Mouse (Mus musculus): ENCODE measurements around the gene Mdga1. TPM values are rescaled to one million over a fixed set of nuclear protein-coding genes. Genes with fewer than 3 reads are reported as not detected.

The Mdga1 gene
- polyA plus RNA-seq, 1 experiment from 2014 or later = 8.8 TPM

DNA sequence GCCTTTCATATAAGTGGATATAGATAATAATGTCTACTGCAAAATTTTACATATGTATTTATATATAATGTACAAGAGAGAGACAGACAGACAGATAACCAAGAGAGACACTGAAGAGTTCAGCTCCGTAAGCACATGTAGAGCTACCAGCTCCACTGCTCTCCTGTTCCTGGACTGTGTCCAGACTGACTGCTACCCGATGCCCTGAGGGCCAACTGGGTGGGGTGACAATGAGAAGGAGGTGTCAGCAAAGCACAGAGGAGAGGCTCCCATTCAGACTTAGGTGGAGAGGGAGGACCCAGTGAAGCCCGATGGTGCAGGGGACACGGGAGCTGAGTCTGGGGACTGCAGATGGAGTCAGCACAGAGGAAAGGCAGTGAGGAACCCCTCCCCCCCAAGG is 9.1 kb upstream of the Mdga1 start:
- WGBS = 71% methylated on average over 4 of the region's 4 CpGs
- no peak overlapping the region for H3K4me2 ChIP-seq
- no peaks in the 10 kb centered on the region for H3K4me1 ChIP-seq
- no peak overlapping the region for H3K9ac ChIP-seq
- H3K27me3 ChIP-seq = 0 out of 2 replicates have a peak, but pooled peaks cover 2% of the 10 kb centered on the region
- H3K9me3 ChIP-seq = no peaks in the 10 kb centered on the region
- no peak overlapping the region for H3K4me3 ChIP-seq (replicated peaks)
- no peaks in the 10 kb centered on the region for H3K36me3 ChIP-seq (replicated peaks)
- H3K27ac ChIP-seq = no peak overlapping the region
- ATAC-seq (ENCODE audit: low FRiP score) = no peak

DNA sequence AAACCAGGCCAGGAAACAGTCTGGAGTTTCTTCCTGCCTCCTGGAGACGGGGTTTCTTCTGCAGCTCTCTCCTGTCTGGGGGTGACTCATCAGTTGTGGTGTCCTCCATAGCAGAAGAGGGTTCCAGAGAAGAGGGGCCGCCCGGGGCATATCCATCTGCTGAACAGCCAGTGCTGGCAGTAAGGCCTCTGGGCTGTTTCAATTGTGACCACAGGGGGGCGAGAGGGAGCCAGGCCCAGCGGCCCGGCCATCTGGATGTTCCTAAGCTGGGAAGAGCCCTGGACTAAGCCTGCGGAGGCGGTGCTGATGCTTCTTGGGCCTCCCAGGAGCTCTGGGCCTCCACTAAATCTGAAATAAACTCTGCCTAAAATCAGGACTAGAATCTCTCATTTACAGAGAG is 5.8 kb upstream of the Mdga1 start:
- peaks cover 6% of the 10 kb centered on the region for H3K4me1 ChIP-seq
- H3K4me3 ChIP-seq (replicated peaks) = no peak overlapping the region
- peak; percentile 65 for ATAC-seq (ENCODE audit: low FRiP score)
- no peak overlapping the region for H3K4me2 ChIP-seq
- H3K27ac ChIP-seq = no peak overlapping the region
- 7% methylated on average over 8 of the region's 8 CpGs for WGBS
- 0 out of 2 replicates have a peak, but pooled peaks cover 8% of the 10 kb centered on the region for H3K27me3 ChIP-seq
- no peak overlapping the region for H3K9ac ChIP-seq
- H3K9me3 ChIP-seq = no peaks in the 10 kb centered on the region
- H3K36me3 ChIP-seq (replicated peaks) = no peaks in the 10 kb centered on the region

DNA sequence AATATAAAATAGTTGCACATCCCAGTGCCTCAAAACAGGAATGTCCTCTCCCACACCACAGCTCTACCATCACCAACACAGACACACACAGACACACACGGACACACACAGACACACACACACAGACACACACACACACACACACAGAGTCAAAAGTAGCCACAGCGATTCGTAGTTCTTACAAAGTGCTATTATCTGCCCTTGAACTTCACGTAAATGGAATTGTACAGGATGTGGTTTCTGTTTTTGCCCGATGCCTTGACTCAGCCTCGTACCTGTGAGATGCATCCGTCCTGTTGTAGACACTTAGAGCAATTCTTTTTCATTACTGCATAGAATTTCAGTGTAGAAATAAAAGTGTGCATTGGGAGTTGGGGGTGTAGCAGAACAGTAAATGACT is 3.3 kb upstream of the Mdga1 start:
- no peak for ATAC-seq (ENCODE audit: low FRiP score)
- H3K9ac ChIP-seq = no peak overlapping the region
- 94% methylated on average over 7 of the region's 7 CpGs for WGBS

DNA sequence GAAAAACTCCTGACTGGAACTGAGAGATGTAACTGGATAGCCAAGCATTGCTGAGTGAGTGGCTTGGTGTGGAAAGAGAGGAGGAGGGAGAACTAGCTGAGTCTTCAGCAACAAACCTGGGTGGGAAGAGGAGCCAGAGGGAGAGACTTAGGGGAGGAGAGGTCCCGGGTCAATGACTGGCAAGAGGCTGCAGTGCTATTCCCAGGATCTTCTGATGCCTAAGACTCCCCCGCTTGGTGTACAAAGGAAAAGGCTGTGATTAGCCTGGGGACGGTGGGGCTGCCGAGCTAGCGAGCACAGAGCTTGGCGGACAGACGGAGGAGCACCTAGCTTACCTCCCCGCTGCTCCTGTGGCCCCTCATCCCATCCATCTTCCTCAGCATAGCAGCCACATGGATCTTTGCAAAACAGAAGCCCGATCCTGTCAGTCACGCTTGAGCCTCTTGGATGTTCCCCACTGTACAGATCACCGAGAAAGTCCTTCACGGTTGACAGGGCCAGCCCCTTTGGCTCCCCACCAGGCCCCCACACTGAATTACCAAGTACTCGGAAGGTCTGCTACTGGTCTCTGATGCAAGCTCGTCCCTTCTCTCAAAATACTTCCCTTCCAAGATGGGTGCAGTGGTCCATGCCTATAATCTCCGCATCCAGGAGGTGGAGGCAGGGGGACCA is 2.0 kb upstream of the Mdga1 start:
- 36% methylated on average over 15 of the region's 15 CpGs for WGBS
- no peak overlapping the region for H3K27ac ChIP-seq

More for the DNA sequence above, 3.3 kb upstream of the Mdga1 start:
- H3K4me2 ChIP-seq = no peak overlapping the region
- H3K4me3 ChIP-seq (replicated peaks) = no peak overlapping the region
- no peaks in the 10 kb centered on the region for H3K9me3 ChIP-seq
- peaks cover 17% of the 10 kb centered on the region; the same call in 1 of the 2 replicates for H3K27me3 ChIP-seq
- H3K4me1 ChIP-seq = peaks cover 8% of the 10 kb centered on the region
- no peak overlapping the region for H3K27ac ChIP-seq
- no peaks in the 10 kb centered on the region for H3K36me3 ChIP-seq (replicated peaks)

DNA sequence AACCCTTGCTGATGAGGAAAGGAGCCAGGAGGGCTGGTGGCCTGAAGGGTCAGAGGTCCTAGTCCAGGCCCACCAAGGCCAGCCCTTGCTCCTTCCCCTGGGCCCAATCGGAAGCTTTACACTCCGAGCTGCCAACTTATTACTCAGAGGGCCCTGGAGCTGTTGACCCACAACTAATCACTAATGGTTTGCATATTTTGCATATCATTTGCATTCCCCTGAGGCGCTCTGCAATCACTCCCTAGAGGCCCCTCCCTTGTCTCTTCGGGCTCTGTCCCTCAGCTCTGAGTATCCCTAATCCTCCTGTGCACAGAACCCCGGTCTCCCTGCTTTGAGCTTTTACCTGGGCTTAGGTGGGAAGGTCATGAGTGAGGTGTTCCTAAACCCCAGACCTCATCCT is 4.4 kb downstream of the Mdga1 start:
- peak; percentile 57; the same call in 1 of the 2 replicates for ATAC-seq (ENCODE audit: low FRiP score)
- H3K27ac ChIP-seq = 0 out of 2 replicates have a peak overlapping the region, but pooled peaks have one; percentile 31
- H3K36me3 ChIP-seq (replicated peaks) = no peaks in the 10 kb centered on the region
- H3K4me1 ChIP-seq = peaks cover 34% of the 10 kb centered on the region
- H3K4me2 ChIP-seq = peak overlapping the region; percentile 21; the same call in 1 of the 2 replicates
- H3K9ac ChIP-seq = 0 out of 2 replicates have a peak overlapping the region, but pooled peaks have one; percentile 33
- H3K9me3 ChIP-seq = no peaks in the 10 kb centered on the region
- H3K27me3 ChIP-seq = peaks cover 34% of the 10 kb centered on the region
- 5% methylated on average over 5 of the region's 5 CpGs for WGBS
- no peak overlapping the region for H3K4me3 ChIP-seq (replicated peaks)

More for the DNA sequence above, 2.0 kb upstream of the Mdga1 start:
- H3K4me3 ChIP-seq (replicated peaks) = no peak overlapping the region
- H3K9ac ChIP-seq = no peak overlapping the region
- no peaks in the 10 kb centered on the region for H3K9me3 ChIP-seq
- H3K4me1 ChIP-seq = peaks cover 8% of the 10 kb centered on the region
- peaks cover 17% of the 10 kb centered on the region; the same call in 1 of the 2 replicates for H3K27me3 ChIP-seq
- ATAC-seq (ENCODE audit: low FRiP score) = no peak
- no peak overlapping the region for H3K4me2 ChIP-seq
- no peaks in the 10 kb centered on the region for H3K36me3 ChIP-seq (replicated peaks)

DNA sequence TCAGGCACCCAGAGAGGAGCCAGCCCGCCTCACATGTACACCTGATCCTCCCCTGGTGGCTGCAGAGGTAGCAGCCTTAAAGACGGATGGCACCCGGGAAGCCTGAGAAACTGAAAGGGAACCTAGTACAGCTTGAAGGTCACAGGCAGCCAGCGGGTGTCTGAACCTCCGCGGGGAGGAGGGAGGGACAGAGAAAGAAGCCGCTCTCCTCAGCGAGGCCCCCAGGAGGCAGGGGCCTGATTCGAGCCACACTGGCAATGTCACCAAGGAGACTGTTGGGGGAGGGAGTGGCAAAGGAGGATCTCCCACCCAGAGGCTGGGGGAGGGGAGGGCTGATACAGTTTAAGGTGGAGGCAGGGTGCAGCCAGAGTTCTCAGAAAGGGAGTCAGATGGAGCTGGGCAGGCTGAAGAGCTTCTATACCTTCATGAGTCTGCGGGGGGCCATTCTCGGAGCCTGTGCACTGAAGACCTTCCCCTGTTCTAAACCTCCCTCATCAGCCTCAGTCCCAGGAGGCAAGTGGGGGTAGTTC is 6.1 kb downstream of the Mdga1 start:
- Histone ChIP-seq H3K27me3 (peaks cover 26% of the 10 kb centered on the region), H3K4me1 (peaks cover 32% of the 10 kb centered on the region), H3K4me3 (replicated peaks) (peak overlapping the region; percentile 13; the same call in 1 of the 2 replicates), H3K27ac (no peak overlapping the region), H3K36me3 (replicated peaks) (no peaks in the 10 kb centered on the region), H3K4me2 (peak overlapping the region; percentile 40), H3K9me3 (peaks cover 5% of the 10 kb centered on the region; the same call in 1 of the 2 replicates), H3K9ac (peak overlapping the region; percentile 12; the same call in 1 of the 2 replicates)
- peak; percentile 56; the same call in 1 of the 2 replicates for ATAC-seq (ENCODE audit: low FRiP score)
- 2% methylated on average over 11 of the region's 11 CpGs for WGBS

DNA sequence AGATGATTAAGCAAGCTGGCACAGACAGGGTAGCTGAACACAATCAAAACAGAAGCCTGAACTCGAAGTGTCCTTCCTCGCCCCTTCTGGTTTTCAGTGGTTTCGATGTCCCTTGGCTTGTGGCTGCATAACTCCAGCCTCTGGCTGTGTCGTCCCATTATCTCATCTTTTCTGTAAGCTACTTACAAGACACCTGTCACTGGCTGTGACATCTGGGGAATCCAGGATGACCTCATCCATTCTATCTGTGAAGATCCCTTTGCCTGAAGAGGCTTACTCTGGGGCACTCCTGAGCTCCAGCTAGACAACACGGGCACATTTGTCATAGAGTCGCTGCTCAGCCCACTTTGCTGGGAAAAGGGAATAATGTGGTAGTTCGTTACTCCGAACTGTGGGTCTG is 14.0 kb downstream of the Mdga1 start:
- Histone ChIP-seq H3K9me3 (peaks cover 11% of the 10 kb centered on the region; the same call in 1 of the 2 replicates), H3K27me3 (no peaks in the 10 kb centered on the region), H3K4me3 (replicated peaks) (no peak overlapping the region), H3K27ac (no peak overlapping the region), H3K36me3 (replicated peaks) (no peaks in the 10 kb centered on the region), H3K4me2 (no peak overlapping the region), H3K9ac (no peak overlapping the region), H3K4me1 (peaks cover 4% of the 10 kb centered on the region; the same call in 1 of the 2 replicates)
- 69% methylated on average over 8 of the region's 8 CpGs for WGBS
- ATAC-seq (ENCODE audit: low FRiP score) = no peak

DNA sequence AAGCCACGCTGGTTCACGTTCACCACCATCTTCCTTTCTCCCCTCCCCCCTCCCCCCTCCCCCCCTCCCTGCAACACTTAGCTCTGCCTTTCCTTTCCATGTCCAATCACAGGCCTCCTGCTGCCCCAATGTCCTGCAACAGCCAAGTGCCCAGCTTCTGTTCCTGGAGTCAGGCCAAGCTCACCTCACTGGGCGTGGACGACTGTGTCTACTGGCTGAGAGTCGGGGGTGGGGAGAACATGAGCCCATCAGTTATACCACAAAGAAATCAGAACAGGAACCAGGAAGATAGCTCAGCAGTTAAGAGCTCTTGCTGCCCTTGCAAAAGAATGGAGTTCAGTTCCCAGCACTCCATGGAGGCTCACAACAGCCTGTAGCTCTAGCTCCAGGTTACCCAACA is 15.6 kb downstream of the Mdga1 start:
- Histone ChIP-seq H3K27me3 (no peaks in the 10 kb centered on the region), H3K9me3 (peaks cover 6% of the 10 kb centered on the region; the same call in 1 of the 2 replicates), H3K9ac (no peak overlapping the region), H3K4me2 (no peak overlapping the region), H3K36me3 (replicated peaks) (no peaks in the 10 kb centered on the region), H3K4me1 (peaks cover 9% of the 10 kb centered on the region), H3K4me3 (replicated peaks) (no peak overlapping the region), H3K27ac (no peak overlapping the region)
- 75% methylated on average over 5 of the region's 5 CpGs for WGBS
- ATAC-seq (ENCODE audit: low FRiP score) = no peak

DNA sequence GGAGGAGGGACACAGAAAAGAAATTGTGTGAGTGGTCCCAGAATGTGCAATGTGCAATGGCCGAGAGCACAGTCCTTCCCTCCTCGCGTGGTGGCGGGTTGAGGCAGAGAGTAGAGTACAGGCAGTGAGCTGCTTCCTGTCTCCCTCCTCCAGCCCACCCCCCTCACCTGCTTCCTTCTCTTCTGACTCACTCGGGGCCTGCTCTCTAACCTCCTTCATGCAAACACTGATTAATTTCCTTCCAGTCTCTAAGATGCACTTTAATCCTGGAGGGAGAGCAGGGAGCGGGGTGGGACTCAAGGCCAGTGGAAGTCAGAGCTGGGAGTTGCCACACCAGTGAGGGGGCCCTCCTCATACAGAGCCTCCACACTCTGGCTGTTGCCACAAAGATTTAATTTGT is 18.8 kb downstream of the Mdga1 start:
- Histone ChIP-seq H3K36me3 (replicated peaks) (no peaks in the 10 kb centered on the region), H3K9me3 (no peaks in the 10 kb centered on the region), H3K4me2 (no peak overlapping the region), H3K27me3 (peaks cover 8% of the 10 kb centered on the region; the same call in 1 of the 2 replicates), H3K27ac (peak overlapping the region; percentile 19; the same call in 1 of the 2 replicates), H3K4me3 (replicated peaks) (no peak overlapping the region), H3K4me1 (peaks cover 20% of the 10 kb centered on the region), H3K9ac (no peak overlapping the region)
- 43% methylated on average over 6 of the region's 6 CpGs for WGBS
- peak; percentile 14; the same call in 1 of the 2 replicates for ATAC-seq (ENCODE audit: low FRiP score)

DNA sequence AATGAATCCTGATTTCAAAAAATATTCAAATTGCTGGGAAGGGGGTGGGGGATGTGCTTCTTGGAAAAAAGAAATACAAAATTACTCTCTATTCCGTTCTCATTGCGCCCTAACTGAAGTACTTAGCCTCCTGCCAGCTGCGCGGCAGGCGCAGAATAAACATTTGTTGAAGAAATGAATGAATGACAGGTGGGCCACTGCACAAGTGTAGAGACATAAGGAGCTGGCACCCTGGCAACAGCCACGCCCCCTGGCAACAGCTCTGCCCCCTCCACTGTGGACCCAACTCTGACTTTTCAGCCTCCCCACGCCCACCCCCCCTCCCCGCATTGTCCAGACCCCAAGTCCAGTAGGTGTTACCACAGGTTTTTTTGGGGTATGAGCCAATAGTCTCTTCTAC is 19.3 kb downstream of the Mdga1 start:
- H3K4me1 ChIP-seq = peaks cover 20% of the 10 kb centered on the region
- ATAC-seq (ENCODE audit: low FRiP score) = no peak
- no peak overlapping the region for H3K27ac ChIP-seq
- no peak overlapping the region for H3K9ac ChIP-seq
- no peak overlapping the region for H3K4me3 ChIP-seq (replicated peaks)
- WGBS = 53% methylated on average over 8 of the region's 8 CpGs
- no peaks in the 10 kb centered on the region for H3K9me3 ChIP-seq
- H3K27me3 ChIP-seq = peaks cover 8% of the 10 kb centered on the region; the same call in 1 of the 2 replicates
- no peak overlapping the region for H3K4me2 ChIP-seq
- H3K36me3 ChIP-seq (replicated peaks) = no peaks in the 10 kb centered on the region

DNA sequence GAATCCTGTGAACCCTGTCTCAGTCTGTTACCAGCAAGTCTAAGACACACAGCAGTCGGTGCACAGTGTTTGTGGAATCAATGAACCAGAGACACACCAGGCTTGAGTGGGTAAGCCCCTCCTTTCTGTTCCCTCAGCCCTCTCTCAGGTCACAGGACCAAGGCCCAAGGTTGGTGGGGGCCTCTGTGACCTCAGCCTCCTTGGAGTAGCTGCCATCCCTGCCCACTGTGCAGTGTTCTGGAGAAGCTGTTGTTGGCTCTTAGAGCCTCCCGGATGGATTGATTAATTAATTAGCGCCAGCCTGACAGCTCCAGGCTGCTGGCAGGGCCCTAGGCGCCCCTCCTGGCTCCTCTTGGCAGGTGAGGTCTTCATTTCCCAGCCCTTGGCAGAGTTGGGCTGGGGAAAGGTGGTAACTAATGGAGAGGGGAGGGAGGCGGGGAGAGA is 22.6 kb downstream of the Mdga1 start:
- peaks cover 20% of the 10 kb centered on the region for H3K4me1 ChIP-seq
- H3K4me3 ChIP-seq (replicated peaks) = no peak overlapping the region
- H3K9ac ChIP-seq = no peak overlapping the region; the same call in 1 of the 2 replicates
- H3K9me3 ChIP-seq = no peaks in the 10 kb centered on the region
- 0 out of 2 replicates have a peak overlapping the region, but pooled peaks have one; percentile 25 for H3K27ac ChIP-seq
- no peak overlapping the region for H3K4me2 ChIP-seq
- WGBS = 41% methylated on average over 5 of the region's 5 CpGs
- no peaks in the 10 kb centered on the region for H3K36me3 ChIP-seq (replicated peaks)
- ATAC-seq (ENCODE audit: low FRiP score) = no peak
- peaks cover 8% of the 10 kb centered on the region; the same call in 1 of the 2 replicates for H3K27me3 ChIP-seq

DNA sequence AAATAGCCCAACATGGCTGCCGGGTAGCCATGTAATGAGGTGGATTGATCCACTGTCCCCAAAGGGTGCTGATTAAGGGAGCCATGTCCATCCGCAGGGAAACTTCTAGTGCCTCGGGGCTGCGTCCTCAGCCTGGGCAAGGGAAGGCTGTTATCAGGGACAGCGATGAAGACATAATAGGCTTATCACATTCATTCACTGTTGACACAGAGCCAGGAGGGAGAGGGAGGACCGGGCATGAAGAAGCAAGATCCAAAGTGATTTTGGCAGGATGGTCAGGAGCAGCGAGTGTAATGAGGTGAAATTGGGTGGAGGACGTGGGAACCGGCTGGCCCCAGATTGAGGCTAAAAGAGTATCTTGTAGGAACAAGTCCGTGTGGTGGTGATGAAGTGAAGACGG is 25.5 kb downstream of the Mdga1 start:
- no peak overlapping the region for H3K9ac ChIP-seq
- H3K27me3 ChIP-seq = peaks cover 8% of the 10 kb centered on the region; the same call in 1 of the 2 replicates
- ATAC-seq (ENCODE audit: low FRiP score) = no peak
- H3K4me1 ChIP-seq = peaks cover 11% of the 10 kb centered on the region
- H3K4me2 ChIP-seq = no peak overlapping the region
- WGBS = 88% methylated on average over 11 of the region's 11 CpGs
- no peak overlapping the region for H3K4me3 ChIP-seq (replicated peaks)
- H3K9me3 ChIP-seq = no peaks in the 10 kb centered on the region
- H3K27ac ChIP-seq = no peak overlapping the region
- no peaks in the 10 kb centered on the region for H3K36me3 ChIP-seq (replicated peaks)

All from forebrain, embryonic 12.5 days (tissue).